Mouse (Mus musculus): ENCODE data around the gene Tmx1.

DNA sequence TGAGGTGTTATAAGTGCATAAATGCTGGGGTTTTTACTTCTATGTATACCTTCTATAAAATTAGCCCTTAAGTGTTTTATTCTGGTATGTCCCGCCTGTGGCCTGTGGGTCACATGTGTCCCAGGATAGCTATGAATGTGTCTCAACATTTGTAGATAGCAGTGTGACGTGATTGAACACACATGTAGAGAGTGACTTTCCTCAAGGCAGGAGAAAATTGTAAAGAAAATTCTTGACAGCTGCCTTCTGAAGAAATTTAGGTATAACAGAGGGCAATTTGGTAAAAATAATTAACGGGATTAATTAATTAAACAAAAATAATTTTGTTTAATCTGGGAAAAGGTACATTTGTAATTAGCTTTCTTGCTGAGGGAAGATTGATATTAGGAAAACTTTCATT is 22.4 kb downstream of the Tmx1 start:
- TF ChIP-seq POLR2A (IDR thresholded peaks at IDR 0.05; ENCODE audit: borderline replicate concordance, insufficient read depth, low read length) (no peak), CTCF (IDR thresholded peaks at IDR 0.05; ENCODE audit: borderline replicate concordance, insufficient read depth, low read depth, low read length) (no peak)

Data from cerebellum, adult 2 months (tissue).